Mouse (Mus musculus): Measurements from ENCODE around the gene Pfdn2. TPM values are rescaled to one million over a fixed set of nuclear protein-coding genes. Genes with fewer than 3 reads are reported as not detected.

The Pfdn2 gene
- polyA plus RNA-seq, 1 experiment: 11.9 TPM

- H3K27me3 ChIP-seq (replicated peaks): peaks cover 8% of the 10 kb centered on the region
- peaks cover 60% of the 10 kb centered on the region for H3K4me1 ChIP-seq
- H3K36me3 ChIP-seq (replicated peaks; ENCODE audit: low read length): peaks cover 24% of the 10 kb centered on the region
- no peaks in the 10 kb centered on the region for H3K9me3 ChIP-seq
- TF ChIP-seq FLI1 (IDR thresholded peaks at IDR 0.05; ENCODE audit: low read length) (no peak), GATA1 (IDR thresholded peaks at IDR 0.05; ENCODE audit: borderline replicate concordance, low read length) (no peak)
- H3K4me3 ChIP-seq (replicated peaks): peak overlapping the region; percentile 92
Measured at GRCm38 (mm10) chr1:171390101-171390500, 44.6 kb downstream of the Pfdn2 start.

- Histone ChIP-seq H3K4me3 (replicated peaks) (no peak overlapping the region), H3K36me3 (replicated peaks; ENCODE audit: low read length) (peaks cover 77% of the 10 kb centered on the region), H3K4me1 (peaks cover 11% of the 10 kb centered on the region), H3K27me3 (replicated peaks) (no peaks in the 10 kb centered on the region), H3K9me3 (no peaks in the 10 kb centered on the region)
- no peak for TF ChIP-seq GATA1 (IDR thresholded peaks at IDR 0.05; ENCODE audit: borderline replicate concordance, low read length)
- no peak for TF ChIP-seq FLI1 (IDR thresholded peaks at IDR 0.05; ENCODE audit: low read length)
Measured at GRCm38 (mm10) chr1:171401821-171402220, 56.4 kb downstream of the Pfdn2 start.

GRCm38 (mm10) chr1:171402991-171403390 lies 57.5 kb downstream of the Pfdn2 start:
- no peaks in the 10 kb centered on the region for H3K27me3 ChIP-seq (replicated peaks)
- no peak overlapping the region for H3K4me3 ChIP-seq (replicated peaks)
- TF ChIP-seq FLI1 (IDR thresholded peaks at IDR 0.05; ENCODE audit: low read length): no peak
- no peak for TF ChIP-seq GATA1 (IDR thresholded peaks at IDR 0.05; ENCODE audit: borderline replicate concordance, low read length)
- no peaks in the 10 kb centered on the region for H3K9me3 ChIP-seq
- H3K36me3 ChIP-seq (replicated peaks; ENCODE audit: low read length): peaks cover 82% of the 10 kb centered on the region
- H3K4me1 ChIP-seq: peaks cover 10% of the 10 kb centered on the region

GRCm38 (mm10) chr1:171407263-171407662 lies 61.8 kb downstream of the Pfdn2 start:
- Histone ChIP-seq H3K4me1 (peaks cover 7% of the 10 kb centered on the region), H3K36me3 (replicated peaks; ENCODE audit: low read length) (peaks cover 58% of the 10 kb centered on the region), H3K4me3 (replicated peaks) (no peak overlapping the region), H3K9me3 (no peaks in the 10 kb centered on the region), H3K27me3 (replicated peaks) (peaks cover 2% of the 10 kb centered on the region)
- TF ChIP-seq FLI1 (IDR thresholded peaks at IDR 0.05; ENCODE audit: low read length): no peak
- TF ChIP-seq GATA1 (IDR thresholded peaks at IDR 0.05; ENCODE audit: borderline replicate concordance, low read length): no peak

Other genes with a start within 250 kb of the Pfdn2 start
- gene Cfap126, start 231.8 kb upstream of the Pfdn2 start, polyA plus RNA-seq (2012; ENCODE audit: insufficient read depth, low replicate concordance): not detected in 2 replicates
- 22.4 and 93.6 TPM in 2 replicates for gene Sdhc, start 195.1 kb upstream of the Pfdn2 start, polyA plus RNA-seq (2012; ENCODE audit: insufficient read depth, low replicate concordance)
- 3.7 TPM in 1 of 2 replicates, not detected in the other for gene Mpz, start 195.0 kb upstream of the Pfdn2 start, polyA plus RNA-seq (2012; ENCODE audit: insufficient read depth, low replicate concordance)
- gene Pcp4l1, start 149.4 kb upstream of the Pfdn2 start, polyA plus RNA-seq (2012; ENCODE audit: insufficient read depth, low replicate concordance): 28.3 and 28.5 TPM in 2 replicates
- not detected in 2 replicates for gene Nr1i3, start 131.7 kb upstream of the Pfdn2 start, polyA plus RNA-seq (2012; ENCODE audit: insufficient read depth, low replicate concordance)
- gene Tomm40l, start 123.2 kb upstream of the Pfdn2 start, polyA plus RNA-seq (2012; ENCODE audit: insufficient read depth, low replicate concordance): 22.7 and 24.1 TPM in 2 replicates
- not detected in 2 replicates for gene Apoa2, start 120.6 kb upstream of the Pfdn2 start, polyA plus RNA-seq (2012; ENCODE audit: insufficient read depth, low replicate concordance)
- 12.9 and 57.4 TPM in 2 replicates for gene Fcer1g, start 111.3 kb upstream of the Pfdn2 start, polyA plus RNA-seq (2012; ENCODE audit: insufficient read depth, low replicate concordance)
- 0.50 TPM in 1 of 2 replicates, not detected in the other for gene Adamts4, start 95.2 kb upstream of the Pfdn2 start, polyA plus RNA-seq (2012; ENCODE audit: insufficient read depth, low replicate concordance)
- 24.9 and 49.7 TPM in 2 replicates for gene Ndufs2, start 94.3 kb upstream of the Pfdn2 start, polyA plus RNA-seq (2012; ENCODE audit: insufficient read depth, low replicate concordance)
- gene B4galt3, start 75.3 kb upstream of the Pfdn2 start, polyA plus RNA-seq (2012; ENCODE audit: insufficient read depth, low replicate concordance): 20.5 and 20.6 TPM in 2 replicates
- gene Ppox, start 64.5 kb upstream of the Pfdn2 start, polyA plus RNA-seq (2012; ENCODE audit: insufficient read depth, low replicate concordance): 17.0 and 28.8 TPM in 2 replicates
- gene Usp21, start 57.7 kb upstream of the Pfdn2 start, polyA plus RNA-seq (2012; ENCODE audit: insufficient read depth, low replicate concordance): 33.2 and 67.7 TPM in 2 replicates
- gene Ufc1, start 50.6 kb upstream of the Pfdn2 start, polyA plus RNA-seq (2012; ENCODE audit: insufficient read depth, low replicate concordance): 18.6 and 97.6 TPM in 2 replicates
- gene Dedd, start 16.5 kb upstream of the Pfdn2 start, polyA plus RNA-seq (2012; ENCODE audit: insufficient read depth, low replicate concordance): 19.6 and 45.4 TPM in 2 replicates
- gene Nit1, start within 50 bp of the Pfdn2 start, polyA plus RNA-seq (2012; ENCODE audit: insufficient read depth, low replicate concordance): 3.2 and 6.1 TPM in 2 replicates
- gene Klhdc9, start 15.1 kb downstream of the Pfdn2 start, polyA plus RNA-seq (2012; ENCODE audit: insufficient read depth, low replicate concordance): not detected in 2 replicates
- 0.44 TPM in 1 of 2 replicates, not detected in the other for gene Nectin4, start 24.4 kb downstream of the Pfdn2 start, polyA plus RNA-seq (2012; ENCODE audit: insufficient read depth, low replicate concordance)
- 5.2 and 12.3 TPM in 2 replicates for gene Arhgap30, start 43.3 kb downstream of the Pfdn2 start, polyA plus RNA-seq (2012; ENCODE audit: insufficient read depth, low replicate concordance)
- gene Usf1, start 65.6 kb downstream of the Pfdn2 start, polyA plus RNA-seq (2012; ENCODE audit: insufficient read depth, low replicate concordance): 18.5 and 37.8 TPM in 2 replicates
- not detected in 2 replicates for gene Tstd1, start 73.2 kb downstream of the Pfdn2 start, polyA plus RNA-seq (2012; ENCODE audit: insufficient read depth, low replicate concordance)
- gene F11r, start 91.9 kb downstream of the Pfdn2 start, polyA plus RNA-seq (2012; ENCODE audit: insufficient read depth, low replicate concordance): 21.9 and 94.2 TPM in 2 replicates
- gene Alyref2, start 157.8 kb downstream of the Pfdn2 start, polyA plus RNA-seq (2012; ENCODE audit: insufficient read depth, low replicate concordance): 4.6 and 9.8 TPM in 2 replicates
- 0.94 TPM in 1 of 2 replicates, not detected in the other for gene Itln1, start 189.6 kb downstream of the Pfdn2 start, polyA plus RNA-seq (2012; ENCODE audit: insufficient read depth, low replicate concordance)
- gene Cd244a, start 213.5 kb downstream of the Pfdn2 start, polyA plus RNA-seq (2012; ENCODE audit: insufficient read depth, low replicate concordance): not detected in 2 replicates